9 mouse cellular contexts compared by ENCODE assay signal in the genomic region with DNA sequence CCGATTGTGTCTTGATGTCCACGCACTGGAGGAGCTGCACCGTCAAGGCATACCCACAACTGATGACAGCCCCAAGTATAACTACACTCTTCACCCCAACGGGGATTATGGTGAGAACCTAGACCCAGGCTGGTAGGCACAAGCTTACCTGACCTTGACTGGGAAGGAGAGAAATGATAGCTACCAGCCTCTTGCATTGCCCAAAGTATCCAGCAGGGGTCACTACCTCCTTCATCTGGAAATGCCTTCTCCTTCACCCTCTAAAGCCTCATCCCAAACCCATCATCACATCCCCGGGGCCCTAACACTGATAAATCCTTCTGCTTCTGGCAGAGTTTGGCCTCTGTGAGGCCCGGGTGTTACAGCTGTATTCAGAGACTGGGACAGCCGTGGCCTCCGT. TPM values are rescaled to one million over a fixed set of nuclear protein-coding genes. Genes with fewer than 3 reads are reported as not detected.
DNase-seq lines count a peak whose midpoint lies in the region; ATAC-seq lines count a peak whose summit lies in the region.
"Had no signal": no experiment of that assay in that cellular context is flagged by ENCODE, and none has a peak within 500 bp of the region (broad histone marks: within the 10 kb centered on the region; RNA-seq: fewer than 3 reads in every experiment).

No protein-coding gene starts in this region.

- H3K27me3 ChIP-seq in forebrain, embryonic 13.5 days = no peaks in the 10 kb centered on the region
- H3K27me3 ChIP-seq in hindbrain, embryonic 11.5 days (ENCODE audit: control insufficient read depth, insufficient read depth, low read length) = no peaks in the 10 kb centered on the region
- H3K27me3 ChIP-seq: liver, embryonic 15.5 days had no signal

- peaks cover 3% of the 10 kb centered on the region; the same call in 1 of the 2 replicates for H3K4me1 ChIP-seq in forebrain, embryonic 13.5 days
- H3K4me1 ChIP-seq in hindbrain, embryonic 11.5 days (replicated peaks; ENCODE audit: control insufficient read depth, insufficient read depth, low read length) = no peaks in the 10 kb centered on the region
- H3K4me1 ChIP-seq: liver, embryonic 15.5 days had no signal

- 55% methylated on average over 8 of the region's 8 CpGs for WGBS in forebrain, embryonic 13.5 days
- WGBS in hindbrain, embryonic 11.5 days = 59% methylated on average over 8 of the region's 8 CpGs

- H3K9ac ChIP-seq in forebrain, embryonic 13.5 days = 0 out of 2 replicates have a peak overlapping the region, but pooled peaks have one; percentile 16
- H3K9ac ChIP-seq in hindbrain, embryonic 11.5 days (ENCODE audit: low read depth, low read length) = no peak overlapping the region
- H3K9ac ChIP-seq: liver, embryonic 15.5 days had no signal

- H3K4me3 ChIP-seq in forebrain, embryonic 13.5 days = no peak overlapping the region
- H3K4me3 ChIP-seq in hindbrain, embryonic 11.5 days (ENCODE audit: low read depth, low read length) = no peak overlapping the region
- H3K4me3 ChIP-seq: liver, embryonic 15.5 days had no signal

- DNase-seq in Muller cell, postnatal 12 days (ENCODE audit: inconsistent ontology term) = peak; percentile 42
- DNase-seq in c-Kit-positive CD71-positive TER-119-positive erythroid progenitor cells, embryonic 14.5 days (ENCODE audit: low spot score) = peak; percentile 67
- DNase-seq in hindbrain, embryonic 11.5 days (ENCODE audit: low spot score) = peak; percentile 88
- peak; percentile 83 to 97 for DNase-seq in layer of hippocampus, postnatal 25 days (ENCODE audit: extremely low spot score in 1 of 2, low spot score in 1 of 2)
- DNase-seq in right cerebral cortex, adult 2 months (ENCODE audit: low spot score in 2 of 2) = peak; percentile 88 to 91
- DNase-seq in urinary bladder, postnatal 25 days (ENCODE audit: low spot score) = peak; percentile 71

- ATAC-seq in forebrain, embryonic 13.5 days = peak; percentile 61
- peak; percentile 44; the same call in 1 of the 2 replicates for ATAC-seq in hindbrain, embryonic 11.5 days (ENCODE audit: low FRiP score)
- peak; percentile 87 for ATAC-seq in megakaryocyte progenitor cell, adult 5-6 weeks (replicated peaks; ENCODE audit: poor library complexity)

- no peak overlapping the region for H3K27ac ChIP-seq in forebrain, embryonic 13.5 days
- no peak overlapping the region for H3K27ac ChIP-seq in hindbrain, embryonic 11.5 days (ENCODE audit: low read depth, low read length)
- H3K27ac ChIP-seq: liver, embryonic 15.5 days had no signal

- no peak overlapping the region for H3K4me2 ChIP-seq in forebrain, embryonic 13.5 days
- H3K4me2 ChIP-seq in hindbrain, embryonic 11.5 days (replicated peaks; ENCODE audit: low read depth, low read length) = no peak overlapping the region
- H3K4me2 ChIP-seq: liver, embryonic 15.5 days had no signal

- H3K36me3 ChIP-seq in forebrain, embryonic 13.5 days (ENCODE audit: poor library complexity, severe bottlenecking) = peaks cover 44% of the 10 kb centered on the region
- 0 out of 2 replicates have a peak, but pooled peaks cover 3% of the 10 kb centered on the region for H3K36me3 ChIP-seq in hindbrain, embryonic 11.5 days (ENCODE audit: control insufficient read depth, insufficient read depth, low read length)
- H3K36me3 ChIP-seq: liver, embryonic 15.5 days had no signal

- H3K9me3 ChIP-seq in forebrain, embryonic 13.5 days (replicated peaks) = no peaks in the 10 kb centered on the region
- H3K9me3 ChIP-seq in hindbrain, embryonic 11.5 days (ENCODE audit: control insufficient read depth, low read length) = no peaks in the 10 kb centered on the region
- H3K9me3 ChIP-seq: liver, embryonic 15.5 days had no signal

RNA-seq across cellular contexts. Expression of gene Tcte1, which starts 6.7 kb away (rescaled TPM):
- 2.1 and 3.1 TPM in 2 replicates for polyA plus RNA-seq in forebrain, embryonic 13.5 days (2015; fragmentation: Nextera tagmentation; extraction: Ambion mirVana)
- polyA plus RNA-seq in hindbrain, embryonic 11.5 days (2014; fragmentation: Nextera tagmentation; extraction: Ambion mirVana) = 2.0 and 2.5 TPM in 2 replicates
- total RNA-seq in layer of hippocampus, postnatal 25 days (2021) = 1 to 10 TPM in 1 of 2 experiments, under 1 TPM in 1; 0.74 to 1.2 TPM
- not detected in 2 replicates for total RNA-seq in megakaryocyte progenitor cell, adult 5-6 weeks (2015)
- total RNA-seq in megakaryocyte progenitor cell, adult 5-6 weeks (2017) = not detected in 2 replicates

RNA-seq across cellular contexts. Expression of gene Aars2, which starts 9.8 kb away (rescaled TPM):
- polyA plus RNA-seq in forebrain, embryonic 13.5 days (2015; fragmentation: Nextera tagmentation; extraction: Ambion mirVana) = 16.8 and 19.0 TPM in 2 replicates
- 13.0 and 14.5 TPM in 2 replicates for polyA plus RNA-seq in hindbrain, embryonic 11.5 days (2014; fragmentation: Nextera tagmentation; extraction: Ambion mirVana)
- total RNA-seq in layer of hippocampus, postnatal 25 days (2021) = 10 to 100 TPM; 21.6 to 22.7 TPM
- total RNA-seq in megakaryocyte progenitor cell, adult 5-6 weeks (2015) = 4.6 and 4.9 TPM in 2 replicates
- 7.4 and 9.6 TPM in 2 replicates for total RNA-seq in megakaryocyte progenitor cell, adult 5-6 weeks (2017)

RNA-seq across cellular contexts. Expression of gene Tmem151b, which starts 33.0 kb away (rescaled TPM):
- 23.1 and 26.2 TPM in 2 replicates for polyA plus RNA-seq in forebrain, embryonic 13.5 days (2015; fragmentation: Nextera tagmentation; extraction: Ambion mirVana)
- 4.7 and 5.6 TPM in 2 replicates for polyA plus RNA-seq in hindbrain, embryonic 11.5 days (2014; fragmentation: Nextera tagmentation; extraction: Ambion mirVana)
- 100 to 1,000 TPM; 113 to 114 TPM for total RNA-seq in layer of hippocampus, postnatal 25 days (2021)
- 0.12 TPM in 1 of 2 replicates, not detected in the other for total RNA-seq in megakaryocyte progenitor cell, adult 5-6 weeks (2015)
- total RNA-seq in megakaryocyte progenitor cell, adult 5-6 weeks (2017) = 0.12 TPM in 1 of 2 replicates, not detected in the other

RNA-seq across cellular contexts. Expression of gene Nfkbie, which starts 39.0 kb away (rescaled TPM):
- 5.1 TPM in 2 replicates for polyA plus RNA-seq in forebrain, embryonic 13.5 days (2015; fragmentation: Nextera tagmentation; extraction: Ambion mirVana)
- polyA plus RNA-seq in hindbrain, embryonic 11.5 days (2014; fragmentation: Nextera tagmentation; extraction: Ambion mirVana) = 5.6 and 9.0 TPM in 2 replicates
- 1 to 10 TPM; 2.6 to 3.2 TPM for total RNA-seq in layer of hippocampus, postnatal 25 days (2021)
- total RNA-seq in megakaryocyte progenitor cell, adult 5-6 weeks (2015) = 5.7 and 7.0 TPM in 2 replicates
- total RNA-seq in megakaryocyte progenitor cell, adult 5-6 weeks (2017) = 5.1 and 9.5 TPM in 2 replicates

RNA-seq across cellular contexts. Expression of gene Spats1, which starts 41.3 kb away (rescaled TPM):
- 1.2 and 1.5 TPM in 2 replicates for polyA plus RNA-seq in forebrain, embryonic 13.5 days (2015; fragmentation: Nextera tagmentation; extraction: Ambion mirVana)
- 0.61 and 0.85 TPM in 2 replicates for polyA plus RNA-seq in hindbrain, embryonic 11.5 days (2014; fragmentation: Nextera tagmentation; extraction: Ambion mirVana)
- total RNA-seq in layer of hippocampus, postnatal 25 days (2021) = 1 to 10 TPM; 4.3 to 5.5 TPM
- not detected in 2 replicates for total RNA-seq in megakaryocyte progenitor cell, adult 5-6 weeks (2015)
- total RNA-seq in megakaryocyte progenitor cell, adult 5-6 weeks (2017) = not detected in 2 replicates

Comparison
In these comparisons a context has a peak if more than half of its experiments do, and no peak if none do; other contexts are left out.
1. RNA of gene Tmem151b, which starts 33.0 kb away (total RNA-seq): 113 to 114 TPM in layer of hippocampus, postnatal 25 days; 0.12 TPM in megakaryocyte progenitor cell, adult 5-6 weeks; every median in the first group is over 100 times any median in the second.
2. Peak in every context shown above with its lines, with median percentiles within 50 percentile points of each other: DNase-seq and ATAC-seq.